Mouse (Mus musculus) MEL (cell line): ENCODE measurements at regions not wholly inside any gene's neighbourhood (a gene's known extent, or its start where the extent isn't known, plus 50 kb on each side); places are given as distances from the start of the nearest gene placed in this dataset.

ENCODE experiments used
- CHD1 ChIP-seq: IDR thresholded peaks from 2 replicates; pipeline ENCODE4 v1.6.1; 2012; ENCODE audit warnings: low read depth, mild to moderate bottlenecking, inconsistent platforms, low read length, improper control_type of control experiment
- CHD2 ChIP-seq: IDR thresholded peaks from 2 replicates; pipeline ENCODE4 v1.6.1; 2011; ENCODE audit warnings: low read length, improper control_type of control experiment
- CTCF ChIP-seq, 3 experiments: IDR thresholded peaks in 2 of 3; conservative IDR thresholded peaks in 1 of 3; 2 replicates each; pipeline ENCODE4 v1.5.1; 2011 to 2012; ENCODE audit warnings: low read length in 3 of 3, low read depth in 2 of 3, mild to moderate bottlenecking in 2 of 3, improper control_type of control experiment in 1 of 3, inconsistent platforms in 1 of 3, mixed read lengths in 1 of 3, moderate library complexity in 1 of 3; ENCODE audit not compliant: control insufficient read depth in 1 of 3, insufficient read depth in 1 of 3, poor library complexity in 1 of 3, severe bottlenecking in 1 of 3
- E2F4 ChIP-seq: IDR thresholded peaks from 2 replicates; pipeline ENCODE4 v1.6.1; 2011; ENCODE audit warnings: low read depth, low read length, improper control_type of control experiment, borderline replicate concordance
- ETS1 ChIP-seq: IDR thresholded peaks from 2 replicates; pipeline ENCODE4 v1.6.1; 2012; ENCODE audit warnings: low read depth, mild to moderate bottlenecking, inconsistent platforms, low read length, improper control_type of control experiment, moderate library complexity
- GATA1 ChIP-seq: IDR thresholded peaks from 2 replicates; pipeline ENCODE4 v1.6.1; 2011; ENCODE audit warnings: low read depth, low read length, improper control_type of control experiment
- MEF2A ChIP-seq: IDR thresholded peaks from 2 replicates; pipeline ENCODE4 v1.6.1; 2014; ENCODE audit warnings: low read depth, mild to moderate bottlenecking, inconsistent platforms, low read length, improper control_type of control experiment; ENCODE audit not compliant: poor library complexity, insufficient replicate concordance, severe bottlenecking; ENCODE audit errors: extremely low read depth
- NRF1 ChIP-seq: IDR thresholded peaks from 2 replicates; pipeline ENCODE4 v1.6.1; 2014; ENCODE audit warnings: low read depth, mild to moderate bottlenecking, inconsistent platforms, low read length, improper control_type of control experiment, moderate library complexity; ENCODE audit not compliant: poor library complexity, insufficient read depth, severe bottlenecking
- TBP ChIP-seq: IDR thresholded peaks from 2 replicates; pipeline ENCODE4 v1.8.0; 2011; ENCODE audit warnings: low read depth, low read length, improper control_type of control experiment
- TCF12 ChIP-seq: IDR thresholded peaks from 2 replicates; pipeline ENCODE4 v1.6.1; 2014; ENCODE audit warnings: low read depth, mild to moderate bottlenecking, inconsistent platforms, low read length, improper control_type of control experiment, moderate library complexity
- ZC3H11A ChIP-seq: IDR thresholded peaks from 2 replicates; pipeline ENCODE4 v1.6.1; 2012; ENCODE audit warnings: low read depth, mild to moderate bottlenecking, inconsistent platforms, low read length, improper control_type of control experiment

GRCm38 (mm10) chr7:73640194-73640593 lies 98.6 kb upstream of the Chd2 start:
- TF ChIP-seq CTCF (IDR thresholded peaks at IDR 0.05 in 2 of 3, conservative IDR thresholded peaks at IDR 0.05 in 1 of 3; ENCODE audit: control insufficient read depth in 1 of 3, insufficient read depth in 1 of 3, low read depth in 2 of 3, low read length in 3 of 3, poor library complexity in 1 of 3, severe bottlenecking in 1 of 3) (no peak), ZC3H11A (no peak), TBP (no peak), GATA1 (no peak), CHD2 (no peak), TCF12 (no peak), E2F4 (no peak), ETS1 (no peak), CHD1 (no peak), NRF1 (no peak), MEF2A (no peak)
